Mouse (Mus musculus): ENCODE results near the gene Tom1l2.

Gene Tom1l2

GRCm38 (mm10) chr11:60345868-60346267, 6.8 kb downstream of the Tom1l2 start:
- no peak for DNase-seq

- DNase-seq: no peak
Measured at GRCm38 (mm10) chr11:60339361-60339760, 13.3 kb downstream of the Tom1l2 start.

GRCm38 (mm10) chr11:60338291-60338690, 14.4 kb downstream of the Tom1l2 start:
- DNase-seq: peak; percentile 78

GRCm38 (mm10) chr11:60335771-60336170, 16.9 kb downstream of the Tom1l2 start:
- DNase-seq: no peak

GRCm38 (mm10) chr11:60334124-60334523, 18.6 kb downstream of the Tom1l2 start:
- DNase-seq: peak; percentile 77

GRCm38 (mm10) chr11:60333461-60333860, 19.2 kb downstream of the Tom1l2 start:
- DNase-seq: peak; percentile 51

- no peak for DNase-seq
Measured at GRCm38 (mm10) chr11:60330551-60330950, 22.2 kb downstream of the Tom1l2 start.

GRCm38 (mm10) chr11:60323731-60324130, 29.0 kb downstream of the Tom1l2 start:
- no peak for DNase-seq

- no peak for DNase-seq
Measured at GRCm38 (mm10) chr11:60321438-60321837, 31.3 kb downstream of the Tom1l2 start.

GRCm38 (mm10) chr11:60320426-60321037, 32.2 kb downstream of the Tom1l2 start:
- no peak for DNase-seq

- DNase-seq: no peak
Measured at GRCm38 (mm10) chr11:60319257-60320066, 33.2 kb downstream of the Tom1l2 start.

GRCm38 (mm10) chr11:60318716-60319115, 34.0 kb downstream of the Tom1l2 start:
- DNase-seq: no peak

- no peak for DNase-seq
Measured at GRCm38 (mm10) chr11:60317376-60318102, 35.2 kb downstream of the Tom1l2 start.

- no peak for DNase-seq
Measured at GRCm38 (mm10) chr11:60316883-60317282, 35.8 kb downstream of the Tom1l2 start.

- no peak for DNase-seq
Measured at GRCm38 (mm10) chr11:60316250-60316649, 36.5 kb downstream of the Tom1l2 start.

- no peak for DNase-seq
Measured at GRCm38 (mm10) chr11:60311025-60311854, 41.5 kb downstream of the Tom1l2 start.

- DNase-seq: no peak
Measured at GRCm38 (mm10) chr11:60309875-60310274, 42.8 kb downstream of the Tom1l2 start.

- no peak for DNase-seq
Measured at GRCm38 (mm10) chr11:60308506-60309116, 44.1 kb downstream of the Tom1l2 start.

GRCm38 (mm10) chr11:60308061-60308460, 44.6 kb downstream of the Tom1l2 start:
- no peak for DNase-seq

- DNase-seq: peak; percentile 59
Measured at GRCm38 (mm10) chr11:60307375-60307825, 45.3 kb downstream of the Tom1l2 start.

- peak; percentile 83 for DNase-seq
Measured at GRCm38 (mm10) chr11:60306834-60307233, 45.9 kb downstream of the Tom1l2 start.

- peak; percentile 29 for DNase-seq
Measured at GRCm38 (mm10) chr11:60305611-60306010, 47.1 kb downstream of the Tom1l2 start.

Data from thymus, postnatal 14 days (tissue).